Mouse (Mus musculus): ENCODE results near the gene Hist4h4. TPM values are rescaled to one million over a fixed set of nuclear protein-coding genes. Genes with fewer than 3 reads are reported as not detected.
"Not testable (repeated sequence)": the region's sequence is repeated elsewhere in the genome, so short reads cannot be mapped to it uniquely, and the experiment has no call there.

The Hist4h4 gene
- total and polyA plus RNA-seq, 2 experiments from 2014 or later, result 0.32 to 58.4 TPM

GRCm38 (mm10) chr6:136806819-136807218 lies 2.6 kb upstream of the Hist4h4 start:
- peak overlapping the region; percentile 93 for H3K4me2 ChIP-seq (ENCODE audit: low read depth, low read length, poor library complexity, severe bottlenecking)
- H3K9ac ChIP-seq (replicated peaks; ENCODE audit: low read length, poor library complexity, severe bottlenecking), result no peak overlapping the region
- H3K9me3 ChIP-seq (ENCODE audit: low read length), result no peaks in the 10 kb centered on the region
- no peaks in the 10 kb centered on the region for H3K27me3 ChIP-seq (ENCODE audit: insufficient read depth, low read length)
- DNase-seq (ENCODE audit: low spot score) (no peak), ATAC-seq (ENCODE audit: low FRiP score) (no peak)
- peak overlapping the region; percentile 62; the same call in 1 of the 2 replicates for H3K4me3 ChIP-seq (ENCODE audit: low read depth, low read length)
- H3K27ac ChIP-seq (ENCODE audit: low read depth, low read length), result no peak overlapping the region
- H3K36me3 ChIP-seq (ENCODE audit: insufficient read depth, low read length), result peaks cover 2% of the 10 kb centered on the region; the same call in 1 of the 2 replicates
- no peak for TF ChIP-seq CTCF (IDR thresholded peaks at IDR 0.05)
- 62% methylated on average over 5 of the region's 5 CpGs for WGBS
- peaks cover 13% of the 10 kb centered on the region for H3K4me1 ChIP-seq (ENCODE audit: insufficient read depth, low read length)

GRCm38 (mm10) chr6:136805409-136805775 lies 1.2 kb upstream of the Hist4h4 start:
- no peak overlapping the region for H3K27ac ChIP-seq (ENCODE audit: low read depth, low read length)
- 87% methylated on average over 1 of the region's 1 CpGs for WGBS
- H3K27me3 ChIP-seq (ENCODE audit: insufficient read depth, low read length), result no peaks in the 10 kb centered on the region
- ATAC-seq (ENCODE audit: low FRiP score) (no peak), DNase-seq (ENCODE audit: low spot score) (no peak)
- H3K4me2 ChIP-seq (ENCODE audit: low read depth, low read length, poor library complexity, severe bottlenecking), result no peak overlapping the region
- peaks cover 13% of the 10 kb centered on the region for H3K4me1 ChIP-seq (ENCODE audit: insufficient read depth, low read length)
- H3K36me3 ChIP-seq (ENCODE audit: insufficient read depth, low read length), result no peaks in the 10 kb centered on the region
- no peak overlapping the region for H3K9ac ChIP-seq (replicated peaks; ENCODE audit: low read length, poor library complexity, severe bottlenecking)
- no peaks in the 10 kb centered on the region for H3K9me3 ChIP-seq (ENCODE audit: low read length)
- TF ChIP-seq CTCF (IDR thresholded peaks at IDR 0.05), result no peak
- H3K4me3 ChIP-seq (ENCODE audit: low read depth, low read length), result no peak overlapping the region

- Histone ChIP-seq H3K27ac (ENCODE audit: low read depth, low read length) (peak overlapping the region; percentile 99), H3K4me1 (ENCODE audit: insufficient read depth, low read length) (peaks cover 13% of the 10 kb centered on the region), H3K9ac (replicated peaks; ENCODE audit: low read length, poor library complexity, severe bottlenecking) (0 out of 2 replicates have a peak overlapping the region, but pooled peaks have one; percentile 95), H3K4me2 (ENCODE audit: low read depth, low read length, poor library complexity, severe bottlenecking) (peak overlapping the region; percentile 78), H3K36me3 (ENCODE audit: insufficient read depth, low read length) (no peaks in the 10 kb centered on the region), H3K27me3 (ENCODE audit: insufficient read depth, low read length) (no peaks in the 10 kb centered on the region), H3K9me3 (ENCODE audit: low read length) (no peaks in the 10 kb centered on the region), H3K4me3 (ENCODE audit: low read depth, low read length) (peak overlapping the region; percentile 75)
- TF ChIP-seq CTCF (IDR thresholded peaks at IDR 0.05), result no peak; the same call in 1 of the 2 replicates
- ATAC-seq (ENCODE audit: low FRiP score) (no peak), DNase-seq (ENCODE audit: low spot score) (no peak)
- WGBS, result 31% methylated on average over 9 of the region's 9 CpGs
Observed at GRCm38 (mm10) chr6:136804705-136805408, 642 bp upstream of the Hist4h4 start.

- H3K27ac ChIP-seq (ENCODE audit: low read depth, low read length), result peak overlapping the region; percentile 99
- DNase-seq (ENCODE audit: low spot score) (no peak), ATAC-seq (ENCODE audit: low FRiP score) (peak; percentile 1; the same call in 1 of the 2 replicates)
- peak overlapping the region; percentile 75 for H3K4me3 ChIP-seq (ENCODE audit: low read depth, low read length)
- peak overlapping the region; percentile 95 for H3K9ac ChIP-seq (replicated peaks; ENCODE audit: low read length, poor library complexity, severe bottlenecking)
- TF ChIP-seq CTCF (IDR thresholded peaks at IDR 0.05), result no peak
- peaks cover 3% of the 10 kb centered on the region; the same call in 1 of the 2 replicates for H3K4me1 ChIP-seq (ENCODE audit: insufficient read depth, low read length)
- no peaks in the 10 kb centered on the region for H3K9me3 ChIP-seq (ENCODE audit: low read length)
- peak overlapping the region; percentile 78 for H3K4me2 ChIP-seq (ENCODE audit: low read depth, low read length, poor library complexity, severe bottlenecking)
- no peaks in the 10 kb centered on the region for H3K27me3 ChIP-seq (ENCODE audit: insufficient read depth, low read length)
- H3K36me3 ChIP-seq (ENCODE audit: insufficient read depth, low read length), result no peaks in the 10 kb centered on the region
- 22% methylated on average over 12 of the region's 12 CpGs for WGBS
Observed at GRCm38 (mm10) chr6:136803093-136803738, 999 bp downstream of the Hist4h4 start.

- no peak for TF ChIP-seq CTCF (IDR thresholded peaks at IDR 0.05)
- Histone ChIP-seq H3K4me1 (ENCODE audit: insufficient read depth, low read length) (peaks cover 3% of the 10 kb centered on the region; the same call in 1 of the 2 replicates), H3K4me2 (ENCODE audit: low read depth, low read length, poor library complexity, severe bottlenecking) (no peak overlapping the region), H3K27me3 (ENCODE audit: insufficient read depth, low read length) (no peaks in the 10 kb centered on the region), H3K9ac (replicated peaks; ENCODE audit: low read length, poor library complexity, severe bottlenecking) (no peak overlapping the region), H3K4me3 (ENCODE audit: low read depth, low read length) (no peak overlapping the region), H3K27ac (ENCODE audit: low read depth, low read length) (no peak overlapping the region), H3K9me3 (ENCODE audit: low read length) (no peaks in the 10 kb centered on the region), H3K36me3 (ENCODE audit: insufficient read depth, low read length) (no peaks in the 10 kb centered on the region)
- WGBS, result 86% methylated on average over 6 of the region's 6 CpGs
- DNase-seq (ENCODE audit: low spot score) (no peak), ATAC-seq (ENCODE audit: low FRiP score) (no peak)
Observed at GRCm38 (mm10) chr6:136801274-136801673, 2.9 kb downstream of the Hist4h4 start.

- Histone ChIP-seq H3K9me3 (ENCODE audit: low read length) (no peaks in the 10 kb centered on the region), H3K27ac (ENCODE audit: low read depth, low read length) (no peak overlapping the region), H3K27me3 (ENCODE audit: insufficient read depth, low read length) (no peaks in the 10 kb centered on the region), H3K4me2 (ENCODE audit: low read depth, low read length, poor library complexity, severe bottlenecking) (no peak overlapping the region), H3K4me1 (ENCODE audit: insufficient read depth, low read length) (peaks cover 3% of the 10 kb centered on the region; the same call in 1 of the 2 replicates), H3K4me3 (ENCODE audit: low read depth, low read length) (no peak overlapping the region), H3K9ac (replicated peaks; ENCODE audit: low read length, poor library complexity, severe bottlenecking) (no peak overlapping the region), H3K36me3 (ENCODE audit: insufficient read depth, low read length) (no peaks in the 10 kb centered on the region)
- no peak for TF ChIP-seq CTCF (IDR thresholded peaks at IDR 0.05)
- ATAC-seq (ENCODE audit: low FRiP score), result no peak
- DNase-seq (ENCODE audit: low spot score), result no peak
- 94% methylated on average over 8 of the region's 8 CpGs for WGBS
Observed at GRCm38 (mm10) chr6:136800710-136801109, 3.5 kb downstream of the Hist4h4 start.

GRCm38 (mm10) chr6:136797874-136798693 lies 6.1 kb downstream of the Hist4h4 start:
- 83% methylated on average over 3 of the region's 3 CpGs for WGBS
- not testable (repeated sequence) for H3K4me2 ChIP-seq (ENCODE audit: low read depth, low read length, poor library complexity, severe bottlenecking); H3K4me1 ChIP-seq (ENCODE audit: insufficient read depth, low read length); H3K4me3 ChIP-seq (ENCODE audit: low read depth, low read length); H3K27me3 ChIP-seq (ENCODE audit: insufficient read depth, low read length); H3K36me3 ChIP-seq (ENCODE audit: insufficient read depth, low read length); DNase-seq (ENCODE audit: low spot score); H3K9ac ChIP-seq (replicated peaks; ENCODE audit: low read length, poor library complexity, severe bottlenecking); ATAC-seq (ENCODE audit: low FRiP score); H3K27ac ChIP-seq (ENCODE audit: low read depth, low read length); H3K9me3 ChIP-seq (ENCODE audit: low read length)
